ENCODE assay signal across 8 mouse cellular contexts in genomic region chr13:100854174-100854573, GRCm38 (mm10). TPM values are rescaled to one million over a fixed set of nuclear protein-coding genes. Genes with fewer than 3 reads are reported as not detected.
DNase-seq lines count a peak whose midpoint lies in the region; ATAC-seq and TF ChIP-seq lines count a peak whose summit lies in the region.

No protein-coding gene starts in this region.

- H3K4me2 ChIP-seq in heart, embryonic 11.5 days = no peak overlapping the region
- H3K4me2 ChIP-seq in stomach, postnatal 0 days (replicated peaks; ENCODE audit: low read depth) = no peak overlapping the region

- H3K4me3 ChIP-seq in heart, embryonic 11.5 days (ENCODE audit: low read depth, low read length) = no peak overlapping the region
- no peak overlapping the region for H3K4me3 ChIP-seq in stomach, postnatal 0 days (ENCODE audit: low read depth, low read length)

- DNase-seq in heart, adult 18-20 months = peak; percentile 19 to 67
- DNase-seq in thymus, postnatal 0 days (ENCODE audit: low spot score) = peak; percentile 66
- no peak for DNase-seq in thymus, adult 18-20 months
- peak; percentile 62 to 67 for DNase-seq in cerebellum, postnatal 14 days
- DNase-seq in kidney, postnatal 36 days = peak; percentile 48 to 72
- no peak for DNase-seq in stomach, postnatal 0 days (ENCODE audit: low spot score)
- DNase-seq in right cerebral cortex, adult 18-20 months = no peak

- H3K36me3 ChIP-seq in heart, embryonic 11.5 days (ENCODE audit: control insufficient read depth, insufficient read depth, low read length) = no peaks in the 10 kb centered on the region
- H3K36me3 ChIP-seq in stomach, postnatal 0 days (ENCODE audit: control insufficient read depth, insufficient read depth, low read length) = no peaks in the 10 kb centered on the region

- no peaks in the 10 kb centered on the region for H3K4me1 ChIP-seq in heart, embryonic 11.5 days (ENCODE audit: control insufficient read depth, insufficient read depth, low read length)
- no peaks in the 10 kb centered on the region for H3K4me1 ChIP-seq in stomach, postnatal 0 days (replicated peaks; ENCODE audit: control insufficient read depth, insufficient read depth)

- no peaks in the 10 kb centered on the region for H3K9me3 ChIP-seq in heart, embryonic 11.5 days (replicated peaks; ENCODE audit: control insufficient read depth, low read length)
- no peaks in the 10 kb centered on the region for H3K9me3 ChIP-seq in stomach, postnatal 0 days (ENCODE audit: control insufficient read depth, low read length)

- ATAC-seq in heart, embryonic 11.5 days (replicated peaks; ENCODE audit: insufficient number of reproducible peaks, low FRiP score, low TSS enrichment) = no peak
- no peak for ATAC-seq in stomach, postnatal 0 days (ENCODE audit: low FRiP score, low TSS enrichment)

- 56% methylated on average over 4 of the region's 4 CpGs for WGBS in heart, embryonic 11.5 days (ENCODE audit: insufficient replicate concordance)
- WGBS in stomach, postnatal 0 days = 47% methylated on average over 4 of the region's 4 CpGs

- no peak overlapping the region for H3K9ac ChIP-seq in heart, embryonic 11.5 days (ENCODE audit: low read depth, low read length)
- H3K9ac ChIP-seq in stomach, postnatal 0 days (ENCODE audit: low read length) = no peak overlapping the region

- TF ChIP-seq EP300 in stomach, postnatal 0 days (optimal IDR thresholded peaks at IDR 0.05) = no peak

- no peak overlapping the region for H3K27ac ChIP-seq in heart, embryonic 11.5 days (ENCODE audit: low read depth, low read length)
- H3K27ac ChIP-seq in stomach, postnatal 0 days (replicated peaks) = no peak overlapping the region

- peak; percentile 72 for TF ChIP-seq CTCF in stomach, postnatal 0 days (IDR thresholded peaks at IDR 0.05; ENCODE audit: low read depth)

- no peaks in the 10 kb centered on the region for H3K27me3 ChIP-seq in heart, embryonic 11.5 days (ENCODE audit: control insufficient read depth, insufficient read depth, low read length)
- H3K27me3 ChIP-seq in stomach, postnatal 0 days (ENCODE audit: control insufficient read depth, insufficient read depth, low read length) = no peaks in the 10 kb centered on the region

RNA-seq across cellular contexts. Expression of gene Slc30a5, which starts 20.9 kb away (rescaled TPM):
- 10 to 100 TPM; 20.1 to 21.8 TPM for total RNA-seq in heart, adult 18-20 months (2021)
- polyA plus RNA-seq in heart, embryonic 11.5 days (2014; fragmentation: Nextera tagmentation; extraction: Ambion mirVana) = 37.7 and 42.3 TPM in 2 replicates
- 43.2 and 45.8 TPM in 2 replicates for polyA plus RNA-seq in thymus, postnatal 0 days (2015; fragmentation: Nextera tagmentation; extraction: Ambion mirVana)
- 37.0 and 38.3 TPM in 2 replicates for polyA plus RNA-seq in stomach, postnatal 0 days (2015; fragmentation: Nextera tagmentation; extraction: Ambion mirVana)

Comparison
In these comparisons a context has a peak if more than half of its experiments do, and no peak if none do; other contexts are left out.
1. DNase-seq: peak in heart, adult 18-20 months (2 of 2), thymus, postnatal 0 days (single experiment), cerebellum, postnatal 14 days (2 of 2) and kidney, postnatal 36 days (2 of 2); none in thymus, adult 18-20 months (0 of 2), stomach, postnatal 0 days (single experiment) and right cerebral cortex, adult 18-20 months (single experiment).